Mouse (Mus musculus) limb, embryonic 14.5 days (tissue): ENCODE results near the gene Otop3. TPM values are rescaled to one million over a fixed set of nuclear protein-coding genes. Genes with fewer than 3 reads are reported as not detected.

Source experiments
- ATAC-seq: fragments of 200-750 bp; cut with Nextera tagmentation; 2 replicates; pipeline ENCODE4 v1.8.0; 2017; ENCODE audit warnings: low read depth, moderate number of reproducible peaks, moderate TSS enrichment; ENCODE audit not compliant: low FRiP score
- DNase-seq: peaks from one replicate; pipeline ENCODE4 v3.0.0-alpha.2; 2015; ENCODE audit warnings: low spot score
- H3K27ac ChIP-seq: fragments of 300-500 bp; sonication (generic); replicated peaks from 2 replicates; pipeline ENCODE4 v1.5.1; 2014; ENCODE audit warnings: low read depth, mild to moderate bottlenecking, low read length, moderate library complexity, mixed read lengths
- H3K27me3 ChIP-seq: fragments of 300-500 bp; sonication (generic); 2 replicates; pipeline ENCODE4 v1.6.1; 2014; ENCODE audit warnings: low read length, mixed read lengths; ENCODE audit not compliant: control insufficient read depth, insufficient read depth
- H3K36me3 ChIP-seq: fragments of 300-500 bp; sonication (generic); 2 replicates; pipeline ENCODE4 v1.6.1; 2014; ENCODE audit warnings: mild to moderate bottlenecking, low read length, moderate library complexity, mixed read lengths; ENCODE audit not compliant: control insufficient read depth, insufficient read depth
- H3K4me1 ChIP-seq: fragments of 300-500 bp; sonication (generic); 2 replicates; pipeline ENCODE4 v1.6.1; 2014; ENCODE audit warnings: antibody characterized with exemption, low read length, mixed read lengths; ENCODE audit not compliant: control insufficient read depth, insufficient read depth
- H3K4me2 ChIP-seq: fragments of 300-500 bp; sonication (generic); replicated peaks from 2 replicates; pipeline ENCODE4 v1.6.1; 2014; ENCODE audit warnings: low read depth, mild to moderate bottlenecking, low read length, moderate library complexity; ENCODE audit not compliant: severe bottlenecking
- H3K4me3 ChIP-seq: fragments of 300-500 bp; sonication (generic); replicated peaks from 2 replicates; pipeline ENCODE4 v1.5.1; 2014; ENCODE audit warnings: low read length
- H3K9ac ChIP-seq: fragments of 300-500 bp; sonication (generic); 2 replicates; pipeline ENCODE4 v1.6.1; 2014; ENCODE audit warnings: mild to moderate bottlenecking, low read depth, low read length, moderate library complexity; ENCODE audit not compliant: severe bottlenecking
- H3K9me3 ChIP-seq: fragments of 300-500 bp; sonication (generic); 2 replicates; pipeline ENCODE4 v1.6.1; 2016; ENCODE audit warnings: low read length; ENCODE audit not compliant: control insufficient read depth
- POLR2A ChIP-seq: fragments of 200-500 bp; IDR thresholded peaks from 2 replicates; pipeline ENCODE4 v1.8.0; 2012; ENCODE audit warnings: inconsistent platforms, mild to moderate bottlenecking, moderate library complexity, borderline replicate concordance; ENCODE audit not compliant: insufficient read depth, insufficient read length; ENCODE audit errors: extremely low read depth
- WGBS: fragments of 180-500 bp; shearing (Covaris S2); extraction: QIAGEN DNeasy Blood & Tissue Kit; methylation state at CpG from one replicate; pipeline ENCODE4 v1.1.7; 2014; 5-methylcytosine and 5-hydroxymethylcytosine counted together
- polyA plus RNA-seq, 2 experiments: library from polyadenylated mRNA; depleted of rRNA in 1 of 2; stranded (reverse) in 1 of 2; unstranded in 1 of 2; fragments of >200 nt; fragmentation: Nextera tagmentation in 1 of 2; extraction: Ambion mirVana in 1 of 2; gene quantifications; 2 replicates each; pipeline versions ENCODE4 v1.2.1 to v1.2.3; 2012 to 2014

Gene Otop3
- polyA plus RNA-seq, 2 experiments: not detected

DNA sequence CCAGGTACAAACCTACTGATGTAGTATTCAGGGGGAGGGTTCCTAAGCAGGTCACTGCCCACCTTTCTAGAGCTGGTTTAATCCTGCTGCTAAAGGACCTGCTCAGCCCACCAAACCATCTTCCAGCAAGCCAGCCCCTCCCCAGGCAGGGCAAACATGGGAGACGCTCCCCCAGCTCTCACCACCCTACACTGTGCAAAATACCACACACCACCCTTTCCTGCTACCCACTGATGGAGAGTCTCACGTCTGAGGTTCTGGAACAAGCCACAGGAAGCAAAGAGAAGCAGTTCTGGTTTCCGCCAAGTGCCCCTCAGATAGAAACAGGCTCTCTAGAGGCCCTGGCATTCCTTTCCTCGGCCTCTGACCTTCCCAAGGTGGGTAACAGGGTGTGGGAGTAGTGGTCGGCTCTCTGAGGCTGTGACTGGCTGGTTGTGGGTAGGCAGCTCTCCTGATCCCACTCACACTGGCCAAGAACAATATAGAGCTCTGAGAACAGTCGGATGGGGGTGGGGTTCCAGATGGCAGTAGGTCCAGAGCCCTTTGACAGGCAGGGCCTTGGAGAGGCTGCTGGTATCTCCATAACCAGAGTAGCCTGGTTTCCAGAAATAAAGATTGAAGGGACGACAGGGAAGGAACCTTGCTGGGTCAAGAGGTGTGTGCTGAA lies 31.6 kb downstream of the Otop3 start:
- no peak overlapping the region for H3K9ac ChIP-seq
- WGBS: 38% methylated on average over 7 of the region's 7 CpGs
- TF ChIP-seq POLR2A: no peak
- no peak for ATAC-seq
- no peaks in the 10 kb centered on the region for H3K36me3 ChIP-seq
- DNase-seq: no peak
- no peak overlapping the region for H3K4me2 ChIP-seq
- H3K4me1 ChIP-seq: peaks cover 7% of the 10 kb centered on the region
- no peak overlapping the region for H3K27ac ChIP-seq
- no peaks in the 10 kb centered on the region for H3K9me3 ChIP-seq
- 0 out of 2 replicates have a peak overlapping the region, but pooled peaks have one; percentile 42 for H3K4me3 ChIP-seq
- peaks cover 51% of the 10 kb centered on the region for H3K27me3 ChIP-seq

- H3K27ac ChIP-seq: no peak overlapping the region
- H3K4me3 ChIP-seq: peak overlapping the region; percentile 42
- no peak for DNase-seq
- H3K9ac ChIP-seq: peak overlapping the region; percentile 45
- H3K4me2 ChIP-seq: peak overlapping the region; percentile 69
- ATAC-seq: no peak
- no peak for TF ChIP-seq POLR2A
- H3K36me3 ChIP-seq: no peaks in the 10 kb centered on the region
- H3K9me3 ChIP-seq: no peaks in the 10 kb centered on the region
- 2% methylated on average over 20 of the region's 28 CpGs for WGBS
- peaks cover 7% of the 10 kb centered on the region for H3K4me1 ChIP-seq
- peaks cover 56% of the 10 kb centered on the region for H3K27me3 ChIP-seq
These were observed 32.3 kb downstream of the Otop3 start for GRCm38 (mm10) chr11:115366706-115367394.

GRCm38 (mm10) chr11:115367395-115367944 lies 32.9 kb downstream of the Otop3 start, which contains the start of gene Hid1:
Hid1 (minus strand) TSS chr11:115367756.
- no peak within 1 kb of the TSS for H3K27ac ChIP-seq
- H3K36me3 ChIP-seq: no peaks in the 10 kb centered on the region
- H3K9ac ChIP-seq: peak within 1 kb of the TSS; percentile 45
- DNase-seq: peak; percentile 52
- peaks cover 7% of the 10 kb centered on the region for H3K4me1 ChIP-seq
- WGBS: 2% methylated on average over 23 of the region's 39 CpGs
- peaks cover 56% of the 10 kb centered on the region for H3K27me3 ChIP-seq
- H3K4me3 ChIP-seq: peak within 1 kb of the TSS; percentile 42
- ATAC-seq: 0 out of 2 replicates have a peak, but pooled peaks have one; percentile 37
- no peak for TF ChIP-seq POLR2A
- peak within 1 kb of the TSS; percentile 69 for H3K4me2 ChIP-seq
- no peaks in the 10 kb centered on the region for H3K9me3 ChIP-seq

DNA sequence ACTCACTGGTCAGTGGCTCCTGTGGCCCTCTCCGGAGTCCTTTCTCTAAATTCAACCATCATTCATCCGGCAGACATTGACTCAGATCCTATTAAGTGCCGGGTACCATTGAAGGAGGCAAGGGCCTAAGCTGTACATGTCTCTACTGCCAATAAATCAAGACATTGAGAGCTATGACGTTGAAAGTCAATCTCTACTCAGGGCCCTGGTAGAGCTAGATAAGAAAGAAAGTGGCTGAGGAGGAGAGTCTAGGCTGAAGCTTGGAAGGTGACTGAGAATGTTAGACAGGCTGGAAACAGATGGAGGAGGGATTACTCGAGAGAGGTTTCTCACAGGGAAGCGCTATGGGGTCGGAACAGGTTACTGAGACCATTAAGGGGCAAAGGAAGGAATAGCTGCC lies 35.8 kb downstream of the Otop3 start:
- no peak for DNase-seq
- TF ChIP-seq POLR2A: no peak

GRCm38 (mm10) chr11:115371354-115371753 lies 36.8 kb downstream of the Otop3 start:
- no peak overlapping the region for H3K4me2 ChIP-seq
- peaks cover 66% of the 10 kb centered on the region for H3K27me3 ChIP-seq
- ATAC-seq (no peak), DNase-seq (no peak)
- no peak overlapping the region for H3K27ac ChIP-seq
- no peak for TF ChIP-seq POLR2A
- H3K9me3 ChIP-seq: no peaks in the 10 kb centered on the region
- no peak overlapping the region for H3K9ac ChIP-seq
- H3K36me3 ChIP-seq: no peaks in the 10 kb centered on the region
- peaks cover 14% of the 10 kb centered on the region for H3K4me1 ChIP-seq
- no peak overlapping the region for H3K4me3 ChIP-seq
- 57% methylated on average over 8 of the region's 8 CpGs for WGBS

More for the DNA sequence above, 35.8 kb downstream of the Otop3 start:
- no peaks in the 10 kb centered on the region for H3K36me3 ChIP-seq
- no peaks in the 10 kb centered on the region for H3K9me3 ChIP-seq
- H3K4me1 ChIP-seq: peaks cover 14% of the 10 kb centered on the region
- no peak overlapping the region for H3K27ac ChIP-seq
- no peak overlapping the region for H3K4me2 ChIP-seq
- no peak for ATAC-seq
- H3K4me3 ChIP-seq: no peak overlapping the region
- 51% methylated on average over 7 of the region's 7 CpGs for WGBS
- no peak overlapping the region for H3K9ac ChIP-seq
- H3K27me3 ChIP-seq: peaks cover 76% of the 10 kb centered on the region
